Mouse (Mus musculus) heart, postnatal 0 days (tissue): ENCODE data around the gene Gm21974.

Source experiments
- CTCF ChIP-seq: IDR thresholded peaks from 2 replicates; pipeline ENCODE4 v1.5.1; 2016; ENCODE audit warnings: antibody characterized with exemption, control low read depth, low read depth
- EP300 ChIP-seq: IDR thresholded peaks from 2 replicates; pipeline ENCODE4 v1.6.1; 2016; ENCODE audit warnings: antibody characterized with exemption, low read depth

DNA sequence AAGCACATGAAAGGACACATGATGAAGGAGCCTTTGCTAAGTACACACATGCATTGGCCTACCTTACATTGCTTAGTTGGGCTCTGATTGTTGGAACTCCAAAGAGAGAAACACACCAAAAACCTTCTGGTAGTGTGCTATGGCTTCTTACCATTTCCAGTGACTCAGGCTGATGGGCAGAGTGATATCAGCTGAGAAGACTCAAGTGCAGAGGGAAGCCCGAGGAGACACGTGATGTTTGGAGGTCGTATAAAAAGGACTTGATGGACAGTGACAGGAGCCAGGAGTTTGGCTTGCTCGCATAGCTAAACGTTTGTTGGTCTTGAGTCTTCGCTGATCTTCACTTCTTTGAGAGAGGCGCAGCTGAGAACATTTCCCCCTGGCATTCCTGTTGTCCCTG lies 2.3 kb upstream of the Gm21974 start:
- TF ChIP-seq CTCF (no peak), EP300 (no peak)
